Mouse (Mus musculus) Patski (cell line): Measurements from ENCODE around the gene Ptprk. TPM values are rescaled to one million over a fixed set of nuclear protein-coding genes. Genes with fewer than 3 reads are reported as not detected.

Experiments
- ATAC-seq: fragments of 100-300 bp; one replicate; pipeline ENCODE4 v1.8.0; 2021
- CTCF ChIA-PET: fragments of 350-600 bp; sonication (Branson Sonifier 250); formaldehyde crosslinking; loops from one replicate; lab custom pipeline; 2022; ENCODE audit warnings: inconsistent platforms; lab: Charles Lee
- POLR2A ChIA-PET: fragments of 350-600 bp; sonication (Branson Sonifier 250); formaldehyde crosslinking; loops from one replicate; lab custom pipeline; 2022; ENCODE audit warnings: antibody characterized with exemption, inconsistent platforms; lab: Charles Lee
- DNase-seq: peaks from one replicate; pipeline ENCODE4 v3.0.0-alpha.2; 2011; ENCODE audit warnings: low read depth, low spot score
- H3K27me3 ChIP-seq: fragments of 371-371 bp; one replicate; pipeline ENCODE4 v1.5.1; 2021
- CTCF ChIP-seq: fragments of 100-300 bp; IDR thresholded peaks from one replicate; pipeline ENCODE4 v1.5.1; 2021
- in situ Hi-C: fragments of 300-500 bp; cut with MboI; formaldehyde crosslinking; loops from 3 replicates; pipeline ENCODE4 v1.11.1; 2018; ENCODE audit warnings: low pct_unique_long_range_greater_than_20kb, mixed read lengths
- polyA plus RNA-seq: library from polyadenylated mRNA; unstranded; gene quantifications from one replicate; pipeline ENCODE4 v1.2.3, GENCODE M21; 2021

The Ptprk gene
- polyA plus RNA-seq, 1 experiment from 2014 or later, result 88.2 TPM

- ChIA-PET CTCF (no interaction called here), POLR2A (interaction anchor here (0.7 kb wide), 1 partner anchor 146 kb away, joined by 3 read pairs; no protein-coding TSS in a partner anchor)
- in situ Hi-C loops, result no loop called here
- H3K27me3 ChIP-seq, result no peaks in the 10 kb centered on the region
- ATAC-seq (no peak), DNase-seq (no peak)
- no peak for TF ChIP-seq CTCF
These were observed 137.5 kb downstream of the Ptprk start for GRCm38 (mm10) chr10:28212083-28212482.

GRCm38 (mm10) chr10:28215153-28215552 lies 140.5 kb downstream of the Ptprk start:
- DNase-seq (no peak), ATAC-seq (no peak)
- no peaks in the 10 kb centered on the region for H3K27me3 ChIP-seq
- ChIA-PET POLR2A (no interaction called here), CTCF (interaction anchor here (1.0 kb wide), 2 partner anchors 10 to 13 kb away, joined by 3 to 4 read pairs; no protein-coding TSS in a partner anchor)
- in situ Hi-C loops, result no loop called here
- no peak for TF ChIP-seq CTCF

GRCm38 (mm10) chr10:28223602-28224001 lies 149.0 kb downstream of the Ptprk start:
- no peaks in the 10 kb centered on the region for H3K27me3 ChIP-seq
- POLR2A ChIA-PET, result no interaction called here
- DNase-seq, result no peak
- TF ChIP-seq CTCF, result no peak
- in situ Hi-C loops, result no loop called here
- ATAC-seq, result no peak
- CTCF ChIA-PET, result interaction anchor here (0.8 to 1.8 kb wide), 2 partner anchors 10 to 11 kb away, joined by 3 to 4 read pairs; no protein-coding TSS in a partner anchor

GRCm38 (mm10) chr10:28224376-28224775 lies 149.8 kb downstream of the Ptprk start:
- in situ Hi-C loops, result no loop called here
- no peak for TF ChIP-seq CTCF
- DNase-seq (no peak), ATAC-seq (no peak)
- CTCF ChIA-PET, result interaction anchor here (1.2 to 1.9 kb wide), 4 partner anchors 9 to 61 kb away, joined by 3 to 5 read pairs (median 4); no protein-coding TSS in a partner anchor
- no peaks in the 10 kb centered on the region for H3K27me3 ChIP-seq
- POLR2A ChIA-PET, result no interaction called here

GRCm38 (mm10) chr10:28225536-28226075 lies 151.0 kb downstream of the Ptprk start:
- ATAC-seq, result no peak
- TF ChIP-seq CTCF, result no peak
- ChIA-PET POLR2A (no interaction called here), CTCF (interaction anchor here (1.3 to 1.9 kb wide), 5 partner anchors 8 to 24 kb away, joined by 3 to 5 read pairs (median 4); no protein-coding TSS in a partner anchor)
- H3K27me3 ChIP-seq, result no peaks in the 10 kb centered on the region
- DNase-seq, result no peak
- in situ Hi-C loops, result no loop called here

- ChIA-PET CTCF (interaction anchor here (1.9 kb wide), 1 partner anchor 20 kb away, joined by 5 read pairs; no protein-coding TSS in a partner anchor), POLR2A (no interaction called here)
- H3K27me3 ChIP-seq, result no peaks in the 10 kb centered on the region
- no peak for TF ChIP-seq CTCF
- in situ Hi-C loops, result no loop called here
- no peak for DNase-seq
- ATAC-seq, result no peak
These were observed 153.1 kb downstream of the Ptprk start for GRCm38 (mm10) chr10:28227732-28228131.

- in situ Hi-C loops, result no loop called here
- DNase-seq, result no peak
- CTCF ChIA-PET, result no interaction called here
These were observed 153.6 kb downstream of the Ptprk start for GRCm38 (mm10) chr10:28228208-28228607.

GRCm38 (mm10) chr10:28232273-28233167 lies 157.9 kb downstream of the Ptprk start:
- DNase-seq, result peak; percentile 7
- in situ Hi-C loops, result no loop called here
- POLR2A ChIA-PET, result no interaction called here
- no peak for TF ChIP-seq CTCF
- CTCF ChIA-PET, result interaction anchor here (0.8 to 1.4 kb wide), 3 partner anchors 9 to 44 kb away, joined by 3 to 4 read pairs (median 4); no protein-coding TSS in a partner anchor
- H3K27me3 ChIP-seq, result no peaks in the 10 kb centered on the region
- ATAC-seq, result no peak

More at GRCm38 (mm10) chr10:28228208-28228607, 153.6 kb downstream of the Ptprk start:
- ATAC-seq, result no peak
- POLR2A ChIA-PET, result no interaction called here
- no peak for TF ChIP-seq CTCF
- no peaks in the 10 kb centered on the region for H3K27me3 ChIP-seq

GRCm38 (mm10) chr10:28249047-28249446 lies 174.4 kb downstream of the Ptprk start:
- ChIA-PET POLR2A (no interaction called here), CTCF (interaction anchor here (1.5 kb wide), 2 partner anchors 20 to 23 kb away, joined by 3 read pairs; no protein-coding TSS in a partner anchor)
- DNase-seq (no peak), ATAC-seq (no peak)
- no peak for TF ChIP-seq CTCF
- no peaks in the 10 kb centered on the region for H3K27me3 ChIP-seq
- in situ Hi-C loops, result no loop called here

- in situ Hi-C loops, result no loop called here
- H3K27me3 ChIP-seq, result no peaks in the 10 kb centered on the region
- ATAC-seq (no peak), DNase-seq (no peak)
- POLR2A ChIA-PET, result no interaction called here
- CTCF ChIA-PET, result interaction anchor here (1.2 kb wide), 1 partner anchor 11 kb away, joined by 3 read pairs; no protein-coding TSS in a partner anchor
- TF ChIP-seq CTCF, result no peak
These were observed 176.8 kb downstream of the Ptprk start for GRCm38 (mm10) chr10:28251385-28251784.
